Mouse (Mus musculus): ENCODE measurements around the gene Arid1b.

DNA sequence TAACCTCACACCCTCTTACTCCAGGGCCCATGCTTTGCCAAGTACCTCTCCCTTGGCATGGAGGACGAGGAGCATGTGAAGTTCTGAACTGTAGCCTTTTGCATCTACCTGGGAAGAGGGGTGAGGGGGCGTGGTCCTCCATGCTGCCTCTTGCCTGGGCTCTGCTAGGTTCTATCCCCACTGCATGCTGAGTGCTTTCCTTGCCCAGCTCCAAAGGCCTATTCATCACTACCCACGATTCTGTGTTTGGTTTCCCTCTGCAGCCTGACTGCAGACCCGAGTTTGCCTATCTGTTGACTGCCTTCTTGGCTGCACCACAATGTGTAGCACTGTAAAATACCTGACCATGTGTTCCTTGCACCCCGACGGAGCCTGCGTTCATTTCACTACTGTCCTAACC is 194.3 kb downstream of the Arid1b start:
- TF ChIP-seq CTCF (conservative IDR thresholded peaks at IDR 0.05; ENCODE audit: low read length) (no peak), NANOG (IDR thresholded peaks at IDR 0.05; ENCODE audit: borderline replicate concordance, low read length) (no peak)

All from E14TG2a.4 (cell line).